Mouse (Mus musculus): Measurements from ENCODE around the gene Fga.

Gene Fga

DNA sequence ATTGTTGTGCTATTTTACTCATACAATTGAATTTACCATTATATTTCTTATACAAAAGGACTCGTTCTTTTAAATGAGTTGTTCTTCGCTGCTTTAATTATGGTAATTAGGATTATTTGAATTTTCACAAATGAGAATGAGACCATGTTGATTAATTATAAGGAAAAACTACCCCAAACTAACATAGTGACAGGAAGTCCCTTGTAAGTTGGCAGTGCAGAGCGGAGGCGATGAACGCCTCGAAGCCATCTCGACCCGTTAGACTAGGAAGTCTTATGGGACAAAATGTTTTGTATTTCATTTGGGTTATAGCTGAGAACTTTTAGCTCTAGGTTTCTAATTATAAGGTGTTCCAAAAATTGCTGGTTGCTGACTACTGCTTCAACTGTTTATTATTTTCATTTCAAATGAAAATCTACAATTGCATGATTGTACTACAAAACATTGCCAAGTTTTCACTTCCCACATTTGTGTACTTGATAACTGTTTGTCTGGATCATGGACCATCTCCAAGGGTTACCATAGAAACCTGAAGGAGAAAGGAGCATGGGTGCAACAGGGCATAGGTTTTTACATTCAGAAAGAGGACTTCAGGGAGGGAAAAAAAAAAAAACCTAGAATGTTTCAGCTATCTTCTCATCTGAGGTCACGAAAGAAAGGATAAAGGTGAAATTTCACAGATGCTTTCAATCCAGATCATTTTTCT lies 1.8 kb downstream of the Fga start:
- DNase-seq (ENCODE audit: low spot score): no peak

DNA sequence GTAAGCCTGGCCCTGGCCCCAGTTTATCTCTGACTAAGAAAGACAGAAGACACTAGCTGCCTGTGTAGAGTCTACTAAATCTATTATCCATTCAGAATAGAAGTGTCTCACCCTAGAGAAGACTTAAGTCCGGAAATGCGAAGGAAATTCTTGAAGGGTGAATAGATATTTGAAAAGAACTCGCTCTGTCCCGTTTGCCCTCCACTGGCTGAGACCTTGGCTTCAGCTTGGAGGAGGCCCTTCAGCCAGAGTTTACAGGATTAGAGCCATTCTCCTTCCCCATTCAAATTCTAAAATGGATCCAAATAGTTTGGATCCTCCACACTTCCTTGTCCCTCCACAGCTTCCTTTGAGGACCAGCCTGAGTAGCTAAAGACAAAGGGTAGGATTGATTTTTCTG lies 4.5 kb downstream of the Fga start:
- no peak for DNase-seq (ENCODE audit: low spot score)

DNA sequence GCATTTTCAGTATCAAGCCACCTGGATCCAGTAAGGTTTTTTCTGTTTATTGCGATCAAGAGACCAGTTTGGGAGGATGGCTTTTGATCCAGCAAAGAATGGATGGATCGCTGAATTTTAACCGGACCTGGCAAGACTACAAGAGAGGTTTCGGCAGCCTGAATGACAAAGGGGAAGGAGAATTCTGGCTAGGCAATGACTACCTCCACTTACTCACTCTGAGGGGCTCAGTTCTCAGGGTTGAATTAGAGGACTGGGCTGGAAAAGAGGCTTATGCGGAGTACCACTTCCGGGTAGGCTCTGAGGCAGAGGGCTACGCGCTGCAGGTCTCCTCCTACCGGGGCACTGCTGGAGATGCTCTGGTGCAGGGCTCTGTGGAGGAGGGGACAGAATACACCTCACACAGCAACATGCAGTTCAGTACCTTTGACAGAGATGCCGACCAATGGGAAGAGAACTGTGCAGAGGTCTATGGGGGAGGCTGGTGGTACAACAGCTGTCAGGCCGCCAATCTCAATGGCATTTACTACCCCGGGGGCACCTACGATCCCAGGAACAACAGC lies 7.0 kb downstream of the Fga start:
- DNase-seq (ENCODE audit: low spot score): no peak

DNA sequence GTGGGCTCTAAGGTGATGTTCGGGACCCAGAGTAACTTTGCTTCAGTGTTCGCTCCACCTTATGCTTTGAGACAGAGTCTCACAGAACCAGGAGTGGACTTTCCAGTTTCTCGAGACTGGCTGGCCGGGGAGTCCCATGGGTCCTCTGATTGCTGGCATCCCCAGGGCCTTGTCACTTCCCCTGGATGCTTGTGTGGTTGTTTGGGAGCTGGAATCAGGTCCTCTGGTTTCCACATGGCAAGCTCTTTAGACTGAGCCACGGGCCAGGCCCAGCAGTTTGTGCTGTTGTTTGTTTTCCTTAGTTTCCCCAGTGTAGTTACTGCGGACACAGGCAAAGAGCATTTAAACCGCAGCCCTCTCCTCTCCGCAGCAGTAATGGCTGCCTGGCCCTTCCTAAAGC lies 7.9 kb downstream of the Fga start:
- no peak for DNase-seq (ENCODE audit: low spot score)

DNA sequence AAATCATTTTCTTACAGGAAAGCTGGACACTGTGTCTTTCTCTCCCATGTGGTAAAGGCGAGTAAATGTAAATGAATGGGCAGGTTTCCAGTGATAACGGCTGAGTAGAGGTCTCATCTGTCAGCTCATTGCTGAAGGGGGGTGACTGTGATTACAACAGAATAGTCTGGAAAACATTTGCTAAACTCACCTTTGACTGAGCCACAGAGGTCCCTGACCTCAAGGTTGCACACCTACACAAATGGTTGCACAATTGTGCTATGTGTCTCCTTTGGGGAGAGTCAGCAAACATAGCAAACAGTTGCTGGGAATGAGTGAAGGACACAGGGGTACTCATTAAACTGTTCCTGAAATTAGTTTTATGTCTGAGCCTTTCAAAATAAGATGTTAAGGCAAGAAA lies 13.0 kb downstream of the Fga start:
- no peak for DNase-seq (ENCODE audit: low spot score)

DNA sequence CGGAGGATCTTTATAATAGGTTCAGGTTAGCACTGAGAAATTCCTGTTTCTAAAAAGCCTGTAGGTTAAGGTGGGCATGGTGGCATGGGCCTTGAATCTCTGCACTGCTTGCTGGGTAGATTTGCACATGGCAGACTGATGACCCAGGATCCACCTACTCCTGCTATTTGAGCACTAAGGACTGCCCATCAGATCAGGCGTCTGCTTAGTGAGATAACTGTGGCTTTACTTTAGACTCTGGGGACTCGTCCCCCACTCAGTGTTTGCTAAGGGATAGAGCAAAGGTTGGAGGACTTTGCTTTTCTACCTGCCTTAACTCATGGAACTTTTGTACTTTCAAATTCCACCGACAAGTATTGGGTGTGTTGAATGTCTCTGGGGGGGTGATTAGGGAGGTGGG lies 13.8 kb downstream of the Fga start:
- no peak for DNase-seq (ENCODE audit: low spot score)

DNA sequence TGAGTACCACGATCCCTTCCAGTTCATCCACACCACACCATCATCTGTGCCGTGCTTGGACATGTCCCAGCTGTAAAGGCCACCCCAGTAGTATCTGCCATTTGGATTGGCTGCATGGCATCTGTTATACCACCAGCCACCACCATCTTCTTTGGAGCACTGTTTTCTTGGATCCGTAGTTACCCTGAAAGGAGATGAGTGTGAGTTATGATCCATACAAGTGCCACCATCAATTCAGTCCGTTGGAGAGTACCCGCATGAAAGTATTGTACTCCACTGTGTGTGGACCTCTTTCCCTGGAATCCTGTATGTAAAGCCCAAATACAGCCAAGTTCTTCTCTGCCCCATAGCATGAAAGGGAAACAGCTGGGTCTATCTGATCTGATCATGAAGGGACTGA lies 16.6 kb downstream of the Fga start:
- DNase-seq (ENCODE audit: low spot score): no peak

DNA sequence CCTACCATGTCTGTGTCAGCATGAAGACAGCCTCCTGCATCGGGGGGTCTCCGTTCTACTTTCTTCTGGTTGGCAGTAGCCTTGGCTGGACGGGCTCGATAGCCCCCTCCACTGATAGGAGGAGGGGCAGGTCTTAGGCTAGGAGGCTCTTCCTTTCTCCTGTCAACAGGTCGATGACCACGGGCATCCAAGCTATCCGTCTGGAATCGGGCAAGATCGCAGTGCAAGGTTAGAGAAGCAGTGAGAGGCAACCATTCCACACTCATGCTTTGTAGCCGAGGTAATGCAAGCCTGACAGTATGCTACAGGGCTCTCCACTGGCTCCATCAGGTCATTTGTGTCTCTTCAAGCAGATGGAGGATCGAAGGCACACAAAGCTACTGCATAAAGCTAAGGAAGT lies 20.8 kb downstream of the Fga start:
- DNase-seq (ENCODE audit: low spot score): no peak

DNA sequence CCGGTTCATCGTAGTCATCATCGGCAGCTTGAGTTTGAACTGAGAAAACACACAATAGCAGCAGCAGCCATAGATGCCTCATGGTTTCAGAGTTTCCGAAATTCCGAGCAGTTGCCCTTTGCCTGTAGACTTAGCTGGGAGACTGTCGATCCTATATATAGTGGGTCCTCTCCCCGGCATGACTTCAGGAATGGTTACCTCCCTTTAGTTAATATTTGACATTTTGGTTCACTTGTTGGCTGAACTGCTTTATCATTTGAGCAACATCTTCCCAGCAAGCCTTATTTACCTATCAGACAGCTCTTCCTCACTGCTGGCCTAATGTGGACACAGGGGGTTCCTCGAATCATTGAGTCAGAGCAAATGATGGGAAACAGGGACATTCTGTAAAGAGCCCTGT lies 23.8 kb downstream of the Fga start, which contains the start of gene Fgb:
Fgb (minus strand) TSS at position 184 of the 400 bp plus-strand sequence.
- DNase-seq (ENCODE audit: low spot score): no peak

DNA sequence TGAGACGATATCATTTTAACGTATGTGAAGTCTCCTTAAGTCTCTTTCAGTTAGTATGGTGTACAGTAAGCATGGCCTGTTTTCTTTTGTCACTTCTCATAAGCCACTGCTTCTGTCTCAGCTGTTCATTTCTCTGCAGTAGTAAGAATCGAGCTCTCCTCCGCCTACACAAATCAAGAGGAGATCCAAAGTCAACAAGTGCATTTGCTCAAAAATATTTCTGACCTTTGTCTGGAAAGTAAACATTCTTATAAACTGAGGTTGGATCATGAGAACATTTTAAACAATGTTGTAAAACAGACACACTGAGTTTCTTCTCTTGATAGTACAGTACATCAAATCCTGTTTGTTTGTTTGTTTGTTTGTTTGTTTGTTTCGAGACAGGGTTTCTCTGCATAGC lies 24.8 kb downstream of the Fga start:
- no peak for DNase-seq (ENCODE audit: low spot score)

DNA sequence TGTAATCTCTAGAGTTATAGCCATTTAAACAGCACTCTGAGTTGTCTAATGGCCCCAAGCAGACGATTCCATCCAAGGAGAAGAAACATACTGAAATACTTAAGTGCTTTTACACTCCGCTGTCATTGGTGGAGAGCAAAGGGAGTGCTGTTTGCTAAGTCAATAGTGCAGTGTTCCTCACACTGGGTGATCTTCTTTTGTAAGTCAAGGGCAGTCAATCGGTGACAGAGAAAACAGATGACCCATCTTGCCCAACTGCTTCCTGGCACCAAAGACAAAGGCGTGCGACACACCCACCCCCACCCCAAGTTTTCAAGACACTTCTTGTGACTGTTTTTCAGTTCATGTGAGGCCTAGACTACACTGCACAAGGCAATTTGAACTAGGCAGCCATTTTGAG lies 26.2 kb downstream of the Fga start:
- DNase-seq (ENCODE audit: low spot score): no peak

DNA sequence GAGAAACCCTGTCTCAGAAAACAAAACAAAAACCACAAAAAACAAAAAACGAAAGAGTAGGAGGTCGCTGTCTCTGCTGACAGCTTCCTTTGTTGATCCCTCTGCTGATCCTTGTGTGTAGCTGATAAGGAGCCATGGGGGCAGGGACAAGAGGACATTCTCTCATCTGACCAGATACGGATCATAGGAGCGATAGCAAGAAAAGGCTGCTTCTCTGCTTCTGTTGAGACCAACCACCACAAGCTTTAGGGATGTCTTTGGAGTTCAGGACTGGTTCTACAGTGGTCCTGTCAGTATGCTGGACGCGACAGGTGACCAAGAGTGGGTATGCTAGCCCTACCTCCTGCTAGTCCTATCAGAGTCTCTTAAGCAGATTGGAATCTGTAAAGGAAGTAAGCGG lies 27.2 kb downstream of the Fga start:
- no peak for DNase-seq (ENCODE audit: low spot score)

DNA sequence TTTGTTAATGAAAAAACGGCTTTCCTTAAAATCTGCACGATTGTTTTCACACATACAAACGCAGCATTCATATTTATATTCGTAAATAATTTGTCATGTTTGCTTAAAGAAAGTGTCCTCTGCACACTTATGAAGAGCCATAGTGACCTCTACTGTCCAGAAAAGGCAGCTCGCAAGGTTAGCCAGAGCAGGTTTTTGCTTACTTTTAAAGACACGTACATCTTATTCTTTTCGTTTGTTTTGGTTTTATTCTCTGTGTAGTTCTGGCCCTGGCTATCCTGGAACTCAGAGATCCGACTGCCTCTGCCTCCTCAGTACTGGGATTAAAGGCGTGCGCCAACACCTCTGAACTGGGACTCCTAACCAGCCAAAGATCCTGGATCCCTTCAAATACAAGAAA lies 27.9 kb downstream of the Fga start:
- peak; percentile 53 for DNase-seq (ENCODE audit: low spot score)

DNA sequence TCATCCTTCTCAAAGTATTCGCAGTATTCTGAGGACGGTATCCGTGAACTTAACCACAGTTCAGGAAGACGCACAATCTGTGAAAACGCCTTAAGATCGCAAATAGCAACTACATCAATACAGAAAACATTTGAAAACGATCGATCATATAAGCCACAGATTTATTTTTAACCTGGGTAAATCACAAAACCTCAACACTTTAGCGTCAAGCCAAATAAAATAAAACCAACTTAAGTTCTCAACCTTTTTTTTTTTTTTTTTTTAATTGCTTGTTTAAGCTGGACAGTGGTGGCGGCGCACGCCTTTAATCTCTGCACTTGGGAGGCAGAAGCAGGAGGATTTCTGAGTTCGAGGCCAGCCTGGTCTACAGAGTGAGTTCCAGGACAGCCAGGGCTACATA lies 28.9 kb downstream of the Fga start:
- DNase-seq (ENCODE audit: low spot score): no peak

DNA sequence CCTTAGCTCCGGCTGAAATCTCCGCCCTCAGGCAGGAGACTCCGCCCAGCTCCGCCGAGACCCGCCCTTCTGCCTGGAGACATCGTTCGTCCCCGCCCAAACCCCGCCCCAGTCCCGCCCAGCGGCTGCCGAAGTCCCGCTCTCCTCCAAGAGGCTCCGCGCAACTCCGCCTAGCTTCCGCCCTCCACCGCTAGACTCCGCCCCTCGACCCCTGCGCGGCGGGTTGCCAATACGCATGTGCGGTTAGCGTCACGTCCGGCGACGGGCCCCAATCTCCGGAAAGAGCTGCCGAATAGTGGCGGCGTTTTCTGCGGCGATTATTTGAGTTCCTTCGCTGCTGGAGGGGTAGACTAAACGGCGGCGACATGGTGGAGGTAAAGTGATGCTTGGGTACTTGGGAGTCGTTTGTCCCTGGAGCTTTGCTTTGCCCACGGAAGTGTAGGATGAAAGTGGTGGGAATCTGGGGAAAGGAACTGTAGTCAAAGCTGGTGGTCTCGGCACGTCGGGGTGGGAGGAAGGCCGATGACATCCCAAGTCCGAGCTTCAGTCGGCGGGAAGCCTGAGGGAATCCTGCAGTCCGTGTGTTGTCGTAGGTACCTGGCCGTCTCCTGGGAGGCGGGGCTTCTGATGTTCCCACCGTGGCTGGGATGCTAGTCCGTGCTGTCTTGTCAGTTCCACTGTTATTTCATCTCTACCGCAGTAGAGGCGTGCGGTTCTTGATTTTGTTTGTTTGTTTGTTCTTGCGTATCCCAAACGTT lies 29.6 kb downstream of the Fga start, which contains the start of gene Plrg1:
Plrg1 (plus strand) TSS at position 242 of the 758 bp plus-strand sequence.
- DNase-seq (ENCODE audit: low spot score): peak; percentile 98

DNA sequence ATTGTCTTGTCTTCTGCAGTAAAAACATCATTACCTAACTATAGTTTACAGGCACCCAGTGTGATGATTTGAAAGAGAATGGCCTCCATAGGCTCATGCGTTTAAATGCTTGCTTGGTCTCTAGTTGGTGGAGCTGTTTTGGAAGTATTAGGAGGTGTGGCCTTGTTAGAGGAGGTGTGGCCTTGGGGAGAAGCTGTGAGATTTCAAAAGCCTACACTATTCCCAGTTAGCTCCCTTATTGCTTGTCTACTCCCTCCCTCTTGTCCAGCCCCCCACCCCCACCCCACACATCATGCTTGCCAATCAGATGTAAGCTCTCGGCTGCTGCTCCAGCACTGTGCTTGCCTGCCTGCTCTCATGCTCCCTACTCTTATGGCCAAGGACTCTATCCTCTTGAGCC lies 31.2 kb downstream of the Fga start:
- no peak for DNase-seq (ENCODE audit: low spot score)

DNA sequence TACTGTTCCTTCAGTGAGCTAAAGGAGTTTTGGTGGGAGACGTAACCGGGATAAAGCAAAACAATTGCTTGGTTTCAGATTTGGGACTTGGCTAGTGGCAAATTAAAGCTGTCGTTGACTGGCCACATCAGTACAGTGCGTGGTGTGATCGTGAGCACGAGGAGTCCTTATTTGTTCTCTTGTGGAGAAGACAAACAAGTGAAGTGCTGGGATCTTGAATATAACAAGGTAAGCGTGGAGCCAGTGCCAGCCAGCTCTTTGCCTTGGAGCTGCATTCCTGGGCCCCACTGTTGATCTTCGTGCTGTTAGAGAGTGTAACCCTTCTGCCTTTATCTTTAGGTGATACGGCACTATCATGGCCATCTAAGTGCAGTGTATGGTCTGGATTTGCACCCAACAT lies 42.0 kb downstream of the Fga start:
- DNase-seq (ENCODE audit: low spot score): no peak

DNA sequence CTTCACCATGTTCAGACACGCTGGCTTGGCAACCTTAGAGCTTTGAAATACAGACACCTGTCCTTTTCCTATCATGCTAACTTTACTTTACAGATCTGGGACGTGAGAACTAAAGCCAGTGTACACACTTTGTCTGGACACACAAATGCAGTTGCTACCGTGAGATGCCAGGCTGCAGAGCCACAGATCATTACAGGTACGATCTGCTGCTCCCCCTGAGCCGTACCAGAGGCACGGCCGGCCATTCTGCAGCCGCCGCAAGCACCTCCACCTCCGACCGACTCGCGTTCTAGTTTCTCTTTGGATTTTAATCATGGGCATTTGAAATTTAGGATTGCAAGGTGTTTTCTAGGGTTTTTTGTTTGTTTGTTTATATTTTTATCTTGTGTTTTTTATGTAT lies 43.0 kb downstream of the Fga start:
- DNase-seq (ENCODE audit: low spot score): no peak

DNA sequence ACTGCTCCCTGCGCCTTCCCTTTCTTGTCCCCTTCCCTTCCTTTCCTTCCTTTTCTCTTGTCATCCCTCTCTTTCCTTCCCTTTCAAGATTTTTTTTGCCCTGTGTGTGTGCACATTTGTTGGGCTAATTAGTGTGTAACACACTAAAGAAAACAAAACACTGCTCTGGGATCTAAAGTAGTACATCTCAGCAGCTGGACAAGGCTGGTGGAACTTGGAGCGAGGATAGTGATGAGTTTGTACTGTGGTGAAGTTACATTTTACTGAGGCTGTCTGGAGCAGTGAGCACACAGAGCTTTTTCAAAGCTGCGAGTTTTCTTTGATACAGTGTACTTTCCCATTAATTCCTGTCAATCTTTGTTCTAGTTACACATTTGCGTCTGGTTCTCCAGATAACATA lies 44.4 kb downstream of the Fga start:
- DNase-seq (ENCODE audit: low spot score): no peak

DNA sequence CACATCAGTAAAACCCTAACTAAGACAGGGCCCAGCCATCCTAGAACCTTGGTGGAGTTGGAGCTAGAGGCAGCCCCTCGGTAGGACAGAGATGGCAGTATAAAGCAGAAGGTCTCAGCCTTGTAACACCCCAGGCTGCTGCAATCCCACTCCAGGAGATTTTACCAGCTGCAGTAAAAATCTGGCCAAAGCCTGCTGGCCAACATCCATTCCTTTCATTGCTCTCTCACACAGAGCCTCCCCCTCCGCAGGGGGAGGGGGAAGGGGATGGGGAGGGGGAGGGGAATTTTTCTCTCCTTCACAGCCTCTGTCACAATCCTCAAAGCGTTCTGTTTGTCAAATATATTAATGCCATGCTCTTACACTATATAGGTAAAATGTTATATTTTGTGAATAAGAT lies 50.7 kb downstream of the Fga start:
- DNase-seq (ENCODE audit: low spot score): peak; percentile 37

DNA sequence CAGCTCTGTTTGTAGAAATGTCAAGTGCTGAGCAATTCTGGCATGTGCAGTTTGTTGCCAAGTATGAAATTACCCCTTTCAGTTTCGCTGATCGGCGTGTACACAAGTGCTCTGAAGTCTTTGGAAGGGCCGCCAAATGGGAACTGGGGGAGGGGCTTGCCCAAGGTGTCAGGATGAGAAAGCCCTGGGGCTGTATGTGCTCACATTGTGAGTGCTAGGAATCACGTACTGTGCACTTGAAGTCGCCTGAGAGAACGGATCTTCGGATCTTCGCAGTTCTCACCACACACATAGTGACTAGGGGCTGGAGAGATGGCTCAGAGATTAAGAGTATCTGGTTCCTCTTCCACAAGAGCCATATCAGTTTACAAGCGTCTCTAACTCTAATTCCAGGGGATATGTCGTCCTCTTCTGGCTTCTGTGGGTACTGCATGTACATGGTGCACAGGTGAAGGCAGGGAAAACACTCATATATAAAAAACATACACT lies 54.7 kb downstream of the Fga start:
- DNase-seq (ENCODE audit: low spot score): peak; percentile 75

All from layer of hippocampus, adult 11-12 months (tissue).